Mouse (Mus musculus) cerebellum, adult 11 months (tissue): Measurements from ENCODE around the gene Robo4.

Source experiments
- DNase-seq: peaks from one replicate; pipeline ENCODE4 v3.0.0; 2022

Robo4 gene

GRCm38 (mm10) chr9:37403011-37403410 lies 1.3 kb downstream of the Robo4 start:
- DNase-seq = no peak

GRCm38 (mm10) chr9:37406372-37406771 lies 4.7 kb downstream of the Robo4 start:
- DNase-seq = peak; percentile 11

- DNase-seq = no peak
These were observed 6.3 kb downstream of the Robo4 start for GRCm38 (mm10) chr9:37407850-37408502.

GRCm38 (mm10) chr9:37409698-37410445 lies 8.2 kb downstream of the Robo4 start:
- DNase-seq = no peak

GRCm38 (mm10) chr9:37412989-37413388 lies 11.3 kb downstream of the Robo4 start:
- DNase-seq = no peak

GRCm38 (mm10) chr9:37414666-37415065 lies 13.0 kb downstream of the Robo4 start:
- DNase-seq = no peak

- DNase-seq = peak; percentile 16
These were observed 17.1 kb downstream of the Robo4 start for GRCm38 (mm10) chr9:37418791-37419190.

GRCm38 (mm10) chr9:37420676-37421075 lies 19.0 kb downstream of the Robo4 start:
- DNase-seq = peak; percentile 48

- DNase-seq = no peak
These were observed 19.5 kb downstream of the Robo4 start for GRCm38 (mm10) chr9:37421239-37421638.

- no peak for DNase-seq
These were observed 27.6 kb downstream of the Robo4 start for GRCm38 (mm10) chr9:37429326-37429725.

GRCm38 (mm10) chr9:37430582-37430981 lies 28.9 kb downstream of the Robo4 start:
- DNase-seq = peak; percentile 72

GRCm38 (mm10) chr9:37432026-37432666 lies 30.4 kb downstream of the Robo4 start:
- no peak for DNase-seq

GRCm38 (mm10) chr9:37432720-37433421 lies 31.2 kb downstream of the Robo4 start, which contains the start of gene Robo3:
Robo3 (minus strand) TSS chr9:37433246.
- DNase-seq = no peak

- DNase-seq = no peak
These were observed 32.3 kb downstream of the Robo4 start for GRCm38 (mm10) chr9:37433823-37434560.

GRCm38 (mm10) chr9:37434932-37435331 lies 33.2 kb downstream of the Robo4 start:
- no peak for DNase-seq

- DNase-seq = no peak
These were observed 33.9 kb downstream of the Robo4 start for GRCm38 (mm10) chr9:37435616-37436015.

- no peak for DNase-seq
These were observed 36.4 kb downstream of the Robo4 start for GRCm38 (mm10) chr9:37437772-37438735.

GRCm38 (mm10) chr9:37452401-37452800 lies 50.7 kb downstream of the Robo4 start:
- DNase-seq = no peak

- no peak for DNase-seq
These were observed 51.6 kb downstream of the Robo4 start for GRCm38 (mm10) chr9:37453328-37453727.

GRCm38 (mm10) chr9:37454011-37454492 lies 52.4 kb downstream of the Robo4 start:
- no peak for DNase-seq

GRCm38 (mm10) chr9:37454991-37455390 lies 53.3 kb downstream of the Robo4 start:
- DNase-seq = no peak
